Mouse (Mus musculus) lung, postnatal 0 days (tissue): Measurements from ENCODE around the gene Cdh4. TPM values are rescaled to one million over a fixed set of nuclear protein-coding genes. Genes with fewer than 3 reads are reported as not detected.
A peak's percentile ranks its signal among the peaks of the same experiment; 100 is the strongest.

Experiments used
- ATAC-seq: fragments of 200-750 bp; cut with Nextera tagmentation; 2 replicates; pipeline ENCODE4 v1.8.0; 2017; ENCODE audit warnings: moderate library complexity
- DNase-seq: peaks from one replicate; pipeline ENCODE4 v3.0.0-alpha.2; 2016; ENCODE audit warnings: low spot score
- H3K27ac ChIP-seq: fragments of 300-500 bp; sonication (generic); 2 replicates; pipeline ENCODE4 v1.5.1; 2014; ENCODE audit warnings: antibody characterized with exemption, mild to moderate bottlenecking, low read length, mixed read lengths
- H3K27me3 ChIP-seq: fragments of 300-500 bp; sonication (generic); replicated peaks from 2 replicates; pipeline ENCODE4 v1.6.1; 2014; ENCODE audit warnings: low read length, mixed read lengths; ENCODE audit not compliant: insufficient read depth
- H3K36me3 ChIP-seq: fragments of 300-500 bp; sonication (generic); 2 replicates; pipeline ENCODE4 v1.6.1; 2014; ENCODE audit warnings: low read length, mixed read lengths; ENCODE audit not compliant: insufficient read depth
- H3K4me1 ChIP-seq: fragments of 300-500 bp; sonication (generic); 2 replicates; pipeline ENCODE4 v1.6.1; 2014; ENCODE audit warnings: antibody characterized with exemption, low read depth, low read length, mixed read lengths; ENCODE audit not compliant: insufficient read depth
- H3K4me2 ChIP-seq: fragments of 300-500 bp; sonication (generic); replicated peaks from 2 replicates; pipeline ENCODE4 v1.6.1; 2014; ENCODE audit warnings: low read depth, mild to moderate bottlenecking, low read length, moderate library complexity, mixed read lengths
- H3K4me3 ChIP-seq: fragments of 300-500 bp; sonication (generic); 2 replicates; pipeline ENCODE4 v1.5.1; 2014; ENCODE audit warnings: low read depth, low read length
- H3K9ac ChIP-seq: fragments of 300-500 bp; sonication (generic); replicated peaks from 2 replicates; pipeline ENCODE4 v1.6.1; 2014; ENCODE audit warnings: low read depth, mild to moderate bottlenecking
- H3K9me3 ChIP-seq: fragments of 300-500 bp; sonication (generic); 2 replicates; pipeline ENCODE4 v1.6.1; 2016; ENCODE audit warnings: low read length, mixed read lengths
- CTCF ChIP-seq: IDR thresholded peaks from 2 replicates; pipeline ENCODE4 v1.5.1; 2016; ENCODE audit warnings: antibody characterized with exemption, mild to moderate bottlenecking
- EP300 ChIP-seq: IDR thresholded peaks from 2 replicates; pipeline ENCODE4 v1.6.1; 2016; ENCODE audit warnings: antibody characterized with exemption, mild to moderate bottlenecking, control low read depth
- WGBS: fragments of 180-500 bp; shearing (Covaris S2); extraction: QIAGEN DNeasy Blood & Tissue Kit; methylation state at CpG from one replicate; pipeline ENCODE4 v1.1.7; 2014; 5-methylcytosine and 5-hydroxymethylcytosine counted together
- polyA plus RNA-seq: library from polyadenylated mRNA; unstranded; fragments of >200 nt; fragmentation: Nextera tagmentation; extraction: Ambion mirVana; gene quantifications from 2 replicates; pipeline ENCODE4 v1.2.1, GENCODE M21; 2015

The Cdh4 gene
- polyA plus RNA-seq, 1 experiment from 2014 or later, result 3.4 TPM

DNA sequence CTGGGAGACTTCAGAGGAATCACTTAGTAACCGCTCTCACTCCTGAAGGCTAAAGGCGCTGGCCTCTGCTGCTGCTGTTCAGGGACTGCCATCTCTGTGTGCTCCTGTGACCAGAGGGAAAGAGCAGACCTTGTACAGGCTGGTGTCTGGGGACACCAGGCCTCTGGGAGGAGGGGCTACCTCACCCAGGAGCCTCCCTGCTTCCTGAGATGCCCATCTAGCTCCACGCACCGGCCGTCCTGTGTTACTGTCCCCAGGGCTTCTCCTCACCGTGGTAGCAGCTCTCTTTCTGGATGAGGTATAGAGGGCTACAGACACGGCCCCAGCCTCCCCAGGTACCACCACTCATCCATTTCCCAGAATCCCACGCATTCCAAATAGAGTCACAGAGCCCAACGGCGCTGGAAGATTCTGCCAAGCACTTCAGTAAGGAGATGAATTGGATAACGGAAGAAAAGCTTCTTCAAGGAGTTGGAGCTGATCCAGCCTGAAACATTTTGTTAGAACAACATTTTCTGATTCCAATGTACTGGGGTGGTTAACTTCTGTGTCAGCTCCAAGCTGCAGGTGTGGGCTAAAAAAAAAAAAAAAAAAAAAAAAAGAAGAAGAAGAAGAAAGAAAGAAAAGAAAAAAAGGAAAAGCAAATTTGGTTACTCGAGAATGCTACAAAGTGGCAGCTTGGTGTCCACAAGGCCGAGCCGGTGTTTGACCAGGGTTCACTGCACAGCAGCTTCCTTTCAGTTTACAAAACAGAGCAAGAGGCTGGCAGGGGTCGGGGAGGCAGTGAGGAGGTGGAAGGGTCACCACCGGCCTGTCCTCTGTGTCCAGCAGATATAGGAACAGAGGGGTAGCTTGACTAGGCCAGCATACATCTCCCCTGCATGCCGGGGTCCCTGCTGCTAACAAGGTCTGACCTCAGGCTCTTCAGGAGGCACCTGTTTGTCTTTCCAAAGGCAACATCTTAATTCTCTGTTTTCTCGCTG is 279.6 kb downstream of the Cdh4 start:
- no peak overlapping the region for H3K4me3 ChIP-seq
- TF ChIP-seq EP300, result no peak
- no peak for TF ChIP-seq CTCF
- no peak overlapping the region for H3K9ac ChIP-seq
- H3K27me3 ChIP-seq, result no peaks in the 10 kb centered on the region
- H3K27ac ChIP-seq, result no peak overlapping the region
- 42% methylated on average over 18 of the region's 18 CpGs for WGBS
- H3K36me3 ChIP-seq, result no peaks in the 10 kb centered on the region
- H3K4me2 ChIP-seq, result no peak overlapping the region
- no peak for DNase-seq
- ATAC-seq, result no peak
- no peaks in the 10 kb centered on the region for H3K4me1 ChIP-seq
- H3K9me3 ChIP-seq, result no peaks in the 10 kb centered on the region

DNA sequence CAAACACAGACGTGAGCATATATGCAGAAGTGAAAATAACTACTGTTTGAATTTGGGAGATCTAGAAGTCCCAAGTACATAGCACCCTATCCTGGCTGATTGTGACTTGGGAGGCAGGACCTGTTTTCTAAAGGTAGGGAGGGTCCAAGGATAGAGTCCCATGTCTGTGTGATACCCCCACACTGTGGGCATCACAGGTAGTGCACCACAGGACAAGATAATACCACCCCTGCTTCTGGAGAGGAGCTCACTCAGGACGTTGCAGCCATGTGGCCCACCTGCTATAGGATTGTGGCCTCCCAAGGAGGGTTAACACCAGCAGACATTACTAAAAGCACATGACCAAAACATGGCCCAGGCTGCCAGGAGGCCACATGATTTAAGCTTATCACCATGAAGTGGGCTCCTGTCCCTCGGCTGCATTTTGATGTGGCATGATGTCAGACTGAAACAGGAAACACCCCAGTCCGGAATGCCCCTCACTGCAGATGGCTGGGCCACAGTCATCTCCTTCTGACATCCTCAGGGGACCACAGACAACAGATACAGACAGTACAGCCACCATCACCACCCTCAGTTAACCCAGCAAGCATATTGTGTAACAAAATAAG is 280.6 kb downstream of the Cdh4 start:
- TF ChIP-seq EP300, result no peak
- peak; percentile 37 for TF ChIP-seq CTCF
- ATAC-seq, result no peak
- no peak overlapping the region for H3K27ac ChIP-seq
- H3K9ac ChIP-seq, result no peak overlapping the region
- H3K9me3 ChIP-seq, result no peaks in the 10 kb centered on the region
- H3K27me3 ChIP-seq, result no peaks in the 10 kb centered on the region
- H3K4me3 ChIP-seq, result no peak overlapping the region
- no peak overlapping the region for H3K4me2 ChIP-seq
- H3K4me1 ChIP-seq, result no peaks in the 10 kb centered on the region
- no peak for DNase-seq
- WGBS, result 50% methylated on average over 4 of the region's 4 CpGs
- no peaks in the 10 kb centered on the region for H3K36me3 ChIP-seq

DNA sequence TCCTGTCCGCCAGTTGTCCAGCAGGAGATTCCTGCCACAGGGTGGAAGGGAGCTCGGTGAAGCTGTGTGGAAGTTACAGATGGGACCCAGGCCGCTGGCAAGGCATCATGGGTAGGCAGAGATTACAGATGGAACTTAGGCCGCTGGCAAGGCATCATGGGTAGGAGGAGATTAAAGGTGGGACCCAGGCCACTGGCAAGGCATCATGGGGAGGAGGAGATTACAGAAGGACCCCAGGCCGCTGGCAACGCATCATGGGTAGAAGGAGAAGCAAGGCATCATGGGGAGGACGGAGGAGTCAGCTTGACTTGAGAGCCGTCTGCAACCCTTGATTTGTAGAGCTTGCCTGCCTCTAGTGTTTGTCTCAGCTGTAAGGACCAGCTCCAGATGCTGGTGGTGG is 281.2 kb downstream of the Cdh4 start:
- ATAC-seq (no peak), DNase-seq (no peak)
- no peaks in the 10 kb centered on the region for H3K27me3 ChIP-seq
- no peak overlapping the region for H3K9ac ChIP-seq
- no peak overlapping the region for H3K27ac ChIP-seq
- no peak overlapping the region for H3K4me2 ChIP-seq
- no peaks in the 10 kb centered on the region for H3K9me3 ChIP-seq
- no peaks in the 10 kb centered on the region for H3K36me3 ChIP-seq
- TF ChIP-seq CTCF (no peak), EP300 (no peak)
- 78% methylated on average over 8 of the region's 8 CpGs for WGBS
- no peaks in the 10 kb centered on the region for H3K4me1 ChIP-seq
- no peak overlapping the region for H3K4me3 ChIP-seq

DNA sequence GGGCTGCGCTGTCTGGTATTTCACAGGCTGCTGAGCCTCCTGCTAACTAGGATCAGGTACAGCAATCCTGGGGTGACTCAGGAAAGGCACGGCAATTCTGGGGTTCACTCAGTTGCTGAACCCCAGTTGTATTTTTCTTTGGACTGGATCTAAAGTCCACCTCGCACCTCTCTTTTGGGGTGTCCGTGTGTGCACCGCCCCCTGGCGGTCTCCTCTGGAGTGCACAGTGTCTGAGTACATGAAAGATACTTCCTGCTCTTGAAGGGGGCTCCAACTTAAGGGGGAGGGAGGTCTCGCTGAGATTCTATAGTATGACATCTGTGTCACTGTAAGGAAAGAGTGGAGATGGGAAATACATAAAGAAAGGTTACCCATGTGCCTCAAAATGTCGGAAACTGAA is 286.8 kb downstream of the Cdh4 start:
- H3K27ac ChIP-seq, result no peak overlapping the region
- no peaks in the 10 kb centered on the region for H3K9me3 ChIP-seq
- no peaks in the 10 kb centered on the region for H3K27me3 ChIP-seq
- 48% methylated on average over 8 of the region's 8 CpGs for WGBS
- H3K4me2 ChIP-seq, result no peak overlapping the region
- H3K4me1 ChIP-seq, result no peaks in the 10 kb centered on the region
- TF ChIP-seq EP300 (no peak), CTCF (peak; percentile 58)
- DNase-seq (peak; percentile 7), ATAC-seq (no peak)
- no peak overlapping the region for H3K9ac ChIP-seq
- H3K4me3 ChIP-seq, result no peak overlapping the region
- no peaks in the 10 kb centered on the region for H3K36me3 ChIP-seq

DNA sequence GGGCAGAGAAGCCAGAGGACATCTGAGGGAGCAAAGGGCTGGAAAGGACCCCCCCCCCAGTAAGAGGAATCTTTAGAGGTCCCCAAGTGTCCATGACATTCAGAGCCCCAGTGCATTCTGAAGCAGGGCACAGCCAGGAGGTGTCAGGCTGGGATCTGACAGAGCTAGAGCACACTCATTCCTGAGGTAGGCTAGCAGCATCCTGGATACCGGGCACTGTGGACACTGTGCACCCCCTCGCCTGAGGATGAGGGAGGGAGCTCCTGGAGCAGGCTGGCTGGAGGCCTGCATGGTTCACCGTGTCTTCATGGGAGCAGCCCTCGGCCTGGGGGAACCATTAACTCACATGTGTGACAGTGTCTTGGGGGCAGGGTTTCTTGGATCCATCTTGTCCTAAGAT is 287.6 kb downstream of the Cdh4 start:
- H3K27me3 ChIP-seq, result no peaks in the 10 kb centered on the region
- H3K4me2 ChIP-seq, result no peak overlapping the region
- DNase-seq (no peak), ATAC-seq (no peak)
- H3K27ac ChIP-seq, result no peak overlapping the region
- no peaks in the 10 kb centered on the region for H3K4me1 ChIP-seq
- no peak for TF ChIP-seq EP300
- TF ChIP-seq CTCF, result no peak
- no peaks in the 10 kb centered on the region for H3K9me3 ChIP-seq
- no peak overlapping the region for H3K9ac ChIP-seq
- 80% methylated on average over 4 of the region's 4 CpGs for WGBS
- H3K4me3 ChIP-seq, result no peak overlapping the region
- no peaks in the 10 kb centered on the region for H3K36me3 ChIP-seq

DNA sequence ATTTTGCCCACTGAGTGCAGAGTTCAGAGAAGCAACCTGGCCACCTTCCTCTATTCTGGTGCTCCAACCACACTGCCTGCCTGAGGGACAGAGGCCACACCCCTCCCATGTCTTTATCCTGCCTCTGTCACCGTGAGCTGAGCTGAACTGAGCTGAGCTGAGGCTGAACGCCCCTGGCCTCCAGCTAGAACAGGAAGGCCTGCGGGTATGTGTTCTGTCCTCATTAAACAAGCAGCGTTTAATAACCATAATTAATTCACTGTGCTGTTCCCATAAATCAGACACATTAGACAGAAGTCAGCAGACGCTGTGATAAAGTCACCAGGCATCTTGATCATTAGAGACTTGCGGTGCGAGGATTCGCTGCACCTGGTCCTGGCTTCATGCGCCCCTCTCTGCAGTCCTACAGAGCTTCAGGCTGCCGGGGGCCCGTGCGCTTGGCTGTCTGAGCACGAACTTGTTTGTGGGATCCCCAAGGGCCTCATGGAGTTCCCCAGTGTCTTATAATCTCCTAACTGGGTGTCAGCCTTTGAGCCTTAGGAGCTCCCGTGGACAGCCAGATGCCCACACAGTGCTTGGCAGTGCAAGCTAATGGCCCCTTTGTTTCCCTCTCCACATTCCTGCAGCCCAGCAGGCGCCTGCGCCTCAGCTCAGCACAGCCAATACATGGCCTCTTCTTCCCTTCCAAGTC is 291.1 kb downstream of the Cdh4 start:
- H3K27ac ChIP-seq, result no peak overlapping the region
- H3K4me1 ChIP-seq, result no peaks in the 10 kb centered on the region
- H3K9ac ChIP-seq, result no peak overlapping the region
- DNase-seq (no peak), ATAC-seq (no peak)
- no peaks in the 10 kb centered on the region for H3K27me3 ChIP-seq
- no peak overlapping the region for H3K4me2 ChIP-seq
- no peaks in the 10 kb centered on the region for H3K9me3 ChIP-seq
- no peak overlapping the region for H3K4me3 ChIP-seq
- 52% methylated on average over 16 of the region's 16 CpGs for WGBS
- H3K36me3 ChIP-seq, result no peaks in the 10 kb centered on the region
- TF ChIP-seq EP300 (no peak), CTCF (no peak)
